Mouse (Mus musculus): Measurements from ENCODE around the gene Lrrc30.

Gene Lrrc30

DNA sequence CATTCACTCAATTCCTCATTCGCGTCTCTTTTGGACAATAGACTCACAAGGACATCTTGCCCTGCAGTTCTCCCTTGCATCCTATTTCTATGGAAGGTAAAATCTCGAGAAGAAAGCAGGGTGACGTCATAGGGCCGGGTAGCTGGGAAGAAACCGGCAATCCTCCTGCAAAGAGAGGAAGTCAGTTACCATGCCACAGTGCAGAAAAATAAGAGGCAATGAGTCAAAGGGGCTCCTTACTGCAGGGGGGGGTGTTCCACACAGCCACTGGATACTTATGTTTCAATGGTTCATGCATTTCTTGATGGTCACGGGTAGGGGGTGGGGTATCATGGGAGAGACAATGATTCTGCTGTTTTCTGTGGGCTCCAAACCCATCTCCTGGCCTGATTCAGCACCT lies 49.1 kb downstream of the Lrrc30 start:
- DNase-seq (ENCODE audit: low spot score in 2 of 2), result no peak

DNA sequence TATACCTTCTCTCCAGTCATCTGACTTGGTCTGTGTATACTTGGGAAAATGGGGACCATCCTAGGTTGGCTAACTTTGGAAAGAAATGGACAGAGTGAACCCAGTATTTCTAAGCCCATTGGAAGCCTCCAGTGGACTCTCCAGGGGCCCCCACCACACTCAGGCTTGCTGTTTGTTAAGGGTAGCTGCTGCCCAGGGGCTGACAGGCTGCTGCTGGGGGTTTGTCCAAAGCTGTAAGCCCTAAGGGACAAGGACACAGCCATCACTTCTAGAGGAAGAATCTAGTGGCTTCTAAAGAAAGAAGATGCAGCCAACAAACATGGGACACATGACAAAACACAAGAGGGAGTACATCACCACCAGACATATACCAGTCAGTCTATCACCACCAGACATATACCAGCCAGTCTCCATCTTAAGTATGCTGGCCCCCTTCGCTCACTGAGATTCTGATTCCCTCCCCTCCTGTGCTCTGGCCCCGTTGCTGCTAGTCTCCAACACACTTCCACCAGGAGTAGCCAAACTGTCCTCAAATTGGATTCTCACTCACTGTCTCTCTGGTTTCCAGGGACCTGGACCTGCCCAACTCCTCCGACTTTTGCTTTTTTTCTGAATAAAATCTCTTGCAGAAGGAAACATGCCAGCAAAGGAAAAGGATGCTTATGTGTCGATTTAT lies 49.7 kb downstream of the Lrrc30 start:
- DNase-seq (ENCODE audit: low spot score in 2 of 2), result no peak

DNA sequence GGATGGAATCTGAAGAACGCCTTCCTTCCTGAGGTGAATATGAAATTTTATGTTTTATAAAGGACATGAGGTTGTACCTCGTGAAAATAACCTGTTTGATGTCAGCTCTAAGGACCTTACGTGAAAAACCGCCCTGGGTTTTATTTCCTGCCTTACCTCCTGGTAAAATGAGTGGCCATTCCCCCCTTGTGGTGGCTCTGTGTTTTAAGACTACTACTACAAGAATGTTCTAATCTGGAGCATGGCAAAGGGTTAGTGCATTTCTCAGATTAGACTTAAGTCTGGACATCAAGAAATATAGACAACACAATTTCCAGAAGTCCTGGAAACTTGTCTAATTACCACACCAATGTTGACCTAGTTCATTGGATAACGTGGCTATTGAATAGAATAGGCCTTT lies 50.7 kb downstream of the Lrrc30 start:
- DNase-seq (ENCODE audit: low spot score in 2 of 2), result no peak
